Mouse (Mus musculus): Measurements from ENCODE around the gene Plekhg6. TPM values are rescaled to one million over a fixed set of nuclear protein-coding genes. Genes with fewer than 3 reads are reported as not detected.
A peak's percentile ranks its signal among the peaks of the same experiment; 100 is the strongest.

Gene Plekhg6
- polyA plus RNA-seq, 2 experiments, result 0.38 to 0.39 TPM

DNA sequence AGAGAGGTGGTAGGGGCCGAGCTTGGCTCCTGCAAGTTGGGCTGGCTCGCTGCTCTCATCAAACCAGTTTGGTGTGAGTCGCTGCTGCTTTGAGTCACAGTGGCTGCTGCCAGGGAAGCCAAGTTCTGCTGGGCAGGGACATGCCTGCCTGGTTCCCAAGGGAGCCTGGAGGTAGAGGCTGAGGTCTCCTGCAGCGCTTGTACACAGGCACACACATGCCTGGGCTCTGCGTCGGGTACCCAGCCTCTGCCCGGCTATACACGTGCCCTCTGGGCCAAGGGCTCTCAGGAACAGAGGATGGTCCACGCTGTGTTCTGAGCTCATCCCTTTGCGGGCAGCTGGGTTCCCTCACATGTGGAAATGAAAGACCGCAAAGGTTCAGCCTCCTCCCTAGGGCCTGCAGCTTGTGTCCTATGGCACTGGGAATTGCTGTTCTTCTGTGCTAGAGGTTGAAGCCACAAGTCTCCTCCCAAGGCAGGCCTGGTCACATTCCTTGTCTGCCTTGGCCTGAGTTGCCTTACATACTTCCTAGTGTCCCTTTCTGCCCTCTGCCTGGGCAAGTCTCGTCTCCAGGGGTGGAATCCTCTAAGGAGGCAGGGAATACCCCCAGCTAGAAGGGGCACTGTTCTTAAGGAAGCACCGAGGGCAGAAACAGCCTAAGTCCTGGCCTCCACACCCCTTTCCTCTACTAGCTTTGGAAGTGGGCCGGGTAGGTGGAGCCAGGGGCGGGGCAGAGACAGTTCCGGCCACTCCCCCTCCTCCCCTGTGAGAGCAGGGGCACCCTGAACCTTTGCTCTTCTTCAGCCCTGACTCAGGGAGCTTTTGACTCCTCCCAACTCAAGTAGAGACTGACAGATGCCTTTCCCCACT lies 2.8 kb downstream of the Plekhg6 start:
- DNase-seq (ENCODE audit: low read depth in 3 of 3, low spot score in 3 of 3) (no peak), ATAC-seq (ENCODE audit: insufficient read depth) (peak; percentile 24)
- WGBS (ENCODE audit: insufficient replicate concordance), result 39% methylated on average over 16 of the region's 16 CpGs
- Histone ChIP-seq H3K4me1 (replicated peaks; ENCODE audit: control insufficient read depth in 2 of 2, insufficient read depth in 2 of 2, low read length in 1 of 2) (peaks cover 0 to 3% of the 10 kb centered on the region in 2 experiments; a peak in 2 of 4 replicates), H3K9me3 (ENCODE audit: control insufficient read depth, low read length) (no peaks in the 10 kb centered on the region), H3K27ac (no peak overlapping the region), H3K36me3 (replicated peaks; ENCODE audit: control insufficient read depth, insufficient read depth, low read depth) (no peaks in the 10 kb centered on the region), H3K4me3 (ENCODE audit: insufficient read depth in 1 of 2, low read depth in 2 of 2, low read length in 2 of 2) (no peak overlapping the region), H3K9ac (replicated peaks) (no peak overlapping the region), H3K4me2 (ENCODE audit: low read depth) (peak overlapping the region; percentile 22; the same call in 1 of the 2 replicates), H3K27me3 (ENCODE audit: control insufficient read depth, insufficient read depth, low read length) (peaks cover 22% of the 10 kb centered on the region)
- no peak for TF ChIP-seq EP300 (IDR thresholded peaks at IDR 0.05; ENCODE audit: low read depth)
- TF ChIP-seq CTCF (IDR thresholded peaks at IDR 0.05; ENCODE audit: low read depth), result no peak

DNA sequence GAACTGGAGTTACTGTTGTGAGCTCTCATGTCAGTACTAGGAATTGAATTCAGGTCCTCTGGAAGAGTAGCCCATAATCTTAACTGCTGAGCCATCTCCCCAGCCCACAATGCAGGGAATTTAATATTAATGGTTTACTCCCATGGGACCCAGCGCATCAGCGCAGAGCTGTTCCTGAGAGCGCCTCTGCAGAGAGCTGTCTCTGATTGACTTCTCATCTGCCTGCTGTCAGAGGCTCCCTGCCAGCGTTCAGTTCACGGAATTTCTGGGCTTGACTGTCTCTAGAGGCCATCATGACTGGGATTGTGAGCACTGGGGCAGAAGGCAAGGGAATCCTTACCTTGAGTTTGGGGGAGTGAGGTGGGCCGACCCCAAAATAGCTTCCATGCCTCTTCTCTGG lies 3.6 kb downstream of the Plekhg6 start:
- ATAC-seq (ENCODE audit: insufficient read depth), result no peak
- H3K27ac ChIP-seq, result no peak overlapping the region
- TF ChIP-seq CTCF (IDR thresholded peaks at IDR 0.05; ENCODE audit: low read depth), result no peak
- TF ChIP-seq EP300 (IDR thresholded peaks at IDR 0.05; ENCODE audit: low read depth), result no peak
- no peak overlapping the region for H3K4me2 ChIP-seq (ENCODE audit: low read depth)
- no peak overlapping the region for H3K9ac ChIP-seq (replicated peaks)
- peaks cover 0 to 3% of the 10 kb centered on the region in 2 experiments; a peak in 2 of 4 replicates for H3K4me1 ChIP-seq (replicated peaks; ENCODE audit: control insufficient read depth in 2 of 2, insufficient read depth in 2 of 2, low read length in 1 of 2)
- no peaks in the 10 kb centered on the region for H3K9me3 ChIP-seq (ENCODE audit: control insufficient read depth, low read length)
- WGBS (ENCODE audit: insufficient replicate concordance), result 72% methylated on average over 6 of the region's 6 CpGs
- no peak overlapping the region for H3K4me3 ChIP-seq (ENCODE audit: insufficient read depth in 1 of 2, low read depth in 2 of 2, low read length in 2 of 2)
- peaks cover 22% of the 10 kb centered on the region for H3K27me3 ChIP-seq (ENCODE audit: control insufficient read depth, insufficient read depth, low read length)
- DNase-seq (ENCODE audit: low read depth in 3 of 3, low spot score in 3 of 3), result no peak
- no peaks in the 10 kb centered on the region for H3K36me3 ChIP-seq (replicated peaks; ENCODE audit: control insufficient read depth, insufficient read depth, low read depth)

DNA sequence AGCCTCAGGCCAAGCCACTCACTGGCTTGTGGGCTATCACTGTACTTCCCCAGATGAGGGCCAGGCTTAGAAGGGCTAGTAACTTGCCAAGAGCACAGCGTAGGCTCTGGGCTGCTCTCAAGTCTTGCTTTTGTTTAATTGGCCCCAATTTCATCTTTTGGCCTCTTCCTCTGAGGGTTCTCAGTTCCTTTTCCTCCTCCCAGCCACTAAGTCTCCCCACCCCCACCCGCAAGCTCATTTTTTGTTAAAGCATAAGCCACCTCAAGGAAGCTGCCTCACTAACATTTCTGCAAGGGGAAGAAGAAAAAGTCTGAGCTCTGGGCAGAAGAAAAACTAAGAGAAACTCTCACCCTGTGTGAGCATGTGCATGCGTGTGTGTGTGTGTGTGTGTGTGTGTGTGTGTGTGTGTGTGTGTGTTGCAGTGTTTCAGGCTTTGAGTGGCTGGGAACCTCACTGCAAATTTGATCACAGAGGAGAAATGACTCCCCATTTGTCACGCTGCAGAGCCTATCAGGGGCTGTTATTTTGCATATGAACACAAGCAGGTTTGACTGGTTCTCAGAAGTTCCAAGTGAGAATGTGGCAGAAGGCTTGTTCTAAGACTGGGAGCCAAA lies 12.7 kb downstream of the Plekhg6 start:
- WGBS (ENCODE audit: insufficient replicate concordance), result 11% methylated on average over 4 of the region's 4 CpGs
- Histone ChIP-seq H3K4me2 (ENCODE audit: low read depth) (no peak overlapping the region), H3K4me3 (ENCODE audit: insufficient read depth in 1 of 2, low read depth in 2 of 2, low read length in 2 of 2) (no peak overlapping the region), H3K36me3 (replicated peaks; ENCODE audit: control insufficient read depth, insufficient read depth, low read depth) (no peaks in the 10 kb centered on the region), H3K9me3 (ENCODE audit: control insufficient read depth, low read length) (no peaks in the 10 kb centered on the region), H3K27ac (no peak overlapping the region), H3K4me1 (replicated peaks; ENCODE audit: control insufficient read depth in 2 of 2, insufficient read depth in 2 of 2, low read length in 1 of 2) (peaks cover 0 to 6% of the 10 kb centered on the region in 2 experiments; a peak in 1 of 4 replicates), H3K27me3 (ENCODE audit: control insufficient read depth, insufficient read depth, low read length) (no peaks in the 10 kb centered on the region), H3K9ac (replicated peaks) (no peak overlapping the region)
- ATAC-seq (ENCODE audit: insufficient read depth), result no peak
- TF ChIP-seq CTCF (IDR thresholded peaks at IDR 0.05; ENCODE audit: low read depth) (no peak), EP300 (IDR thresholded peaks at IDR 0.05; ENCODE audit: low read depth) (no peak)
- no peak for DNase-seq (ENCODE audit: low read depth in 3 of 3, low spot score in 3 of 3)

DNA sequence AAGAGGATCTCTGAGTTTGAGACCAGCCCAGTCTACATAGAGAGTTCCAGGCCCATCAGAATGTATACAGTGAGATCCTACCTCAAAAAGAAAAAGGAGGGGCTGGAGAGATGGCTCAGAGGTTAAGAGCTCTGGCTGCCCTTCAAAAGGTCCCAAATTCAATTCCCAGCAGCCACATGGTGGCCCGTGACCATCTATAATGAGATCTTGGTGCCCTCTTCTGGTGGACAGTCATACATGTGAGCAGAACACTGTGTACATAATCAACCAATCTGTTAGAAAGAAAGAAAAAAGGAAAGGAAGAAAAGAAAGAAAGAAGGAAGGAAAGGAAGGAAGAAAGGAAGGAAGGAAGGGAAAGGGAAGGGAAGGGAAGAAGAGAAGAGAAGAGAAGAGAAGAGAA lies 14.5 kb downstream of the Plekhg6 start:
- DNase-seq (ENCODE audit: low read depth in 3 of 3, low spot score in 3 of 3) (no peak), ATAC-seq (ENCODE audit: insufficient read depth) (no peak)
- no peak overlapping the region for H3K27ac ChIP-seq
- 50% methylated on average over 1 of the region's 1 CpGs for WGBS (ENCODE audit: insufficient replicate concordance)
- no peaks in the 10 kb centered on the region for H3K36me3 ChIP-seq (replicated peaks; ENCODE audit: control insufficient read depth, insufficient read depth, low read depth)
- H3K9me3 ChIP-seq (ENCODE audit: control insufficient read depth, low read length), result no peaks in the 10 kb centered on the region
- no peak overlapping the region for H3K4me2 ChIP-seq (ENCODE audit: low read depth)
- no peaks in the 10 kb centered on the region for H3K27me3 ChIP-seq (ENCODE audit: control insufficient read depth, insufficient read depth, low read length)
- H3K9ac ChIP-seq (replicated peaks), result no peak overlapping the region
- no peak; the same call in 1 of the 2 replicates for TF ChIP-seq CTCF (IDR thresholded peaks at IDR 0.05; ENCODE audit: low read depth)
- TF ChIP-seq EP300 (IDR thresholded peaks at IDR 0.05; ENCODE audit: low read depth), result no peak
- H3K4me1 ChIP-seq (replicated peaks; ENCODE audit: control insufficient read depth in 2 of 2, insufficient read depth in 2 of 2, low read length in 1 of 2), result peaks cover 0 to 6% of the 10 kb centered on the region in 2 experiments; a peak in 1 of 4 replicates
- H3K4me3 ChIP-seq (ENCODE audit: insufficient read depth in 1 of 2, low read depth in 2 of 2, low read length in 2 of 2), result no peak overlapping the region

DNA sequence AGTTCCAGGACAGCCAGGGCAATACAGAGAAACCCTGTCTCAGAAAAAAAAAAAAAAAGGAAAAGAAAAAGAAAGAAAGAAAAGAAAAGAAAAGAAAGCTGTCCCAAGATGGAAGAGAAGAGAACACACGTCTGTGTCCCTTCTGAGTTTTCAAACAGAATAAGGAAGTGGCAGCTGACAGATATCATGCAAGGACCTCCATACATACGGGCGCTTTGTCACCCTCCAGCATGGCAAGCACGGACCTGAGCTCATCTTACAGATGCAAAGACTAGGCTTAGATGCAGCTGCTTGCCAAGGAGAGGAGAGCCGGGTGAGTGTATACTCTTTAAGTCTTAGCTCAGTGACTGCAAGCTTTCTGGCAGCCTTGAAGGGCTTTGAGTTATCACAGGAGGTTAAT lies 15.1 kb downstream of the Plekhg6 start:
- no peak overlapping the region for H3K4me3 ChIP-seq (ENCODE audit: insufficient read depth in 1 of 2, low read depth in 2 of 2, low read length in 2 of 2)
- H3K9ac ChIP-seq (replicated peaks), result no peak overlapping the region
- H3K36me3 ChIP-seq (replicated peaks; ENCODE audit: control insufficient read depth, insufficient read depth, low read depth), result no peaks in the 10 kb centered on the region
- WGBS (ENCODE audit: insufficient replicate concordance), result 47% methylated on average over 5 of the region's 5 CpGs
- H3K9me3 ChIP-seq (ENCODE audit: control insufficient read depth, low read length), result no peaks in the 10 kb centered on the region
- DNase-seq (ENCODE audit: low read depth in 3 of 3, low spot score in 3 of 3) (no peak), ATAC-seq (ENCODE audit: insufficient read depth) (no peak)
- no peaks in the 10 kb centered on the region for H3K27me3 ChIP-seq (ENCODE audit: control insufficient read depth, insufficient read depth, low read length)
- no peak for TF ChIP-seq EP300 (IDR thresholded peaks at IDR 0.05; ENCODE audit: low read depth)
- TF ChIP-seq CTCF (IDR thresholded peaks at IDR 0.05; ENCODE audit: low read depth), result no peak
- H3K4me2 ChIP-seq (ENCODE audit: low read depth), result no peak overlapping the region
- no peak overlapping the region for H3K27ac ChIP-seq
- peaks cover 0 to 4% of the 10 kb centered on the region in 2 experiments; a peak in 1 of 4 replicates for H3K4me1 ChIP-seq (replicated peaks; ENCODE audit: control insufficient read depth in 2 of 2, insufficient read depth in 2 of 2, low read length in 1 of 2)
